Mouse (Mus musculus) kidney, postnatal 0 days (tissue): Measurements from ENCODE around the gene Olfr1279. TPM values are rescaled to one million over a fixed set of nuclear protein-coding genes. Genes with fewer than 3 reads are reported as not detected.

Experiments used
- ATAC-seq: fragments of 200-750 bp; cut with Nextera tagmentation; replicated peaks from 2 replicates; pipeline ENCODE4 v1.8.0; 2017; ENCODE audit warnings: low read depth, moderate number of reproducible peaks, moderate TSS enrichment, moderate library complexity; ENCODE audit not compliant: low FRiP score
- DNase-seq: peaks from one replicate; pipeline ENCODE4 v3.0.0-alpha.2; 2016; ENCODE audit warnings: low spot score
- H3K27ac ChIP-seq: fragments of 300-500 bp; sonication (generic); 2 replicates; pipeline ENCODE4 v1.5.1; 2014; ENCODE audit warnings: mild to moderate bottlenecking
- H3K27me3 ChIP-seq: fragments of 300-500 bp; sonication (generic); 2 replicates; pipeline ENCODE4 v1.6.1; 2014; ENCODE audit warnings: low read length, mixed read lengths; ENCODE audit not compliant: insufficient read depth
- H3K36me3 ChIP-seq: fragments of 300-500 bp; sonication (generic); 2 replicates; pipeline ENCODE4 v1.6.1; 2014; ENCODE audit warnings: low read length, mixed read lengths; ENCODE audit not compliant: insufficient read depth
- H3K4me1 ChIP-seq: fragments of 300-500 bp; sonication (generic); replicated peaks from 2 replicates; pipeline ENCODE4 v1.6.1; 2014; ENCODE audit warnings: antibody characterized with exemption, low read length, mixed read lengths; ENCODE audit not compliant: insufficient read depth
- H3K4me2 ChIP-seq: fragments of 300-500 bp; sonication (generic); 2 replicates; pipeline ENCODE4 v1.6.1; 2014; ENCODE audit warnings: mild to moderate bottlenecking, low read length, moderate library complexity, mixed read lengths
- H3K4me3 ChIP-seq: fragments of 300-500 bp; sonication (generic); replicated peaks from 2 replicates; pipeline ENCODE4 v1.5.1; 2014; ENCODE audit warnings: low read depth, low read length
- H3K9ac ChIP-seq: fragments of 300-500 bp; sonication (generic); 2 replicates; pipeline ENCODE4 v1.6.1; 2014; ENCODE audit warnings: low read depth, low read length
- H3K9me3 ChIP-seq: fragments of 300-500 bp; sonication (generic); replicated peaks from 2 replicates; pipeline ENCODE4 v1.6.1; 2016; ENCODE audit warnings: low read length, inconsistent platforms, mixed read lengths
- CTCF ChIP-seq: IDR thresholded peaks from 2 replicates; pipeline ENCODE4 v1.5.1; 2016; ENCODE audit warnings: antibody characterized with exemption, low read depth, mild to moderate bottlenecking, moderate library complexity
- WGBS: fragments of 180-500 bp; shearing (Covaris S2); extraction: QIAGEN DNeasy Blood & Tissue Kit; methylation state at CpG from one replicate; pipeline ENCODE4 v1.1.7; 2014; 5-methylcytosine and 5-hydroxymethylcytosine counted together
- polyA plus RNA-seq: library from polyadenylated mRNA; unstranded; fragments of >200 nt; fragmentation: Nextera tagmentation; extraction: Ambion mirVana; gene quantifications from 2 replicates; pipeline ENCODE4 v1.2.1, GENCODE M21; 2015

Olfr1279 gene
- polyA plus RNA-seq, 1 experiment from 2014 or later = not detected

DNA sequence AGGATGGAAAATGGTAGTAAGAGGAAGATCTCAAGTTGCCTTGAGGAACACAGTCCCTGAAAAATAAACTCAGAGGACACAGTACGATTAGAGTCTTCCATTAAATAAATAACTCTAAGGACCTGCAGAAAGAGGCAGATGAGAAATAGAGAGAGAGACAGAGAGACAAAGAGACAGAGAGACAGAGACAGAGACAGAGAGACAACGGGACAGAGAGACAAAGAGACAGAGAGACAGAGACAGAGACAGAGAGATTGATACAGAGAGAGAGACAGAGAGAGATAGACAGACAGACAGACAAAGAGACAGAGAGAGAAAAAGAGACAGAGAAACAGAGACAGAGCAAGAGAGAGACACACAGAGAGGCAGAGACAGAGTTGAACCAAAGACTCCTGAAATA is 35.5 kb downstream of the Olfr1279 start, which contains the start of gene Olfr1282:
TSS of gene Olfr1282 (minus strand) at position 101 of the 400 bp plus-strand sequence.
- Histone ChIP-seq H3K27ac (no peak within 1 kb of the TSS), H3K9me3 (no peaks in the 10 kb centered on the region), H3K36me3 (no peaks in the 10 kb centered on the region), H3K9ac (no peak within 1 kb of the TSS), H3K27me3 (no peaks in the 10 kb centered on the region), H3K4me2 (no peak within 1 kb of the TSS), H3K4me1 (no peaks in the 10 kb centered on the region), H3K4me3 (no peak within 1 kb of the TSS)
- ATAC-seq (no peak), DNase-seq (no peak)
- no peak for TF ChIP-seq CTCF
- WGBS = 74% methylated on average over 2 of the region's 2 CpGs

Other genes starting within 250 kb of the Olfr1279 start
- gene Gm13941, start 194.7 kb upstream of the Olfr1279 start, polyA plus RNA-seq = not detected in 2 replicates
- not detected in 2 replicates for gene Gm15130, start 147.7 kb upstream of the Olfr1279 start, polyA plus RNA-seq
- gene 4930430A15Rik, start 71.0 kb upstream of the Olfr1279 start, polyA plus RNA-seq = not detected in 2 replicates
- gene Olfr1275, start 65.3 kb upstream of the Olfr1279 start, polyA plus RNA-seq = not detected in 2 replicates
- not detected in 2 replicates for gene Olfr1276, start 46.1 kb upstream of the Olfr1279 start, polyA plus RNA-seq
- gene Olfr1277, start 26.5 kb upstream of the Olfr1279 start, polyA plus RNA-seq = not detected in 2 replicates
- gene Olfr1278, start 10.5 kb upstream of the Olfr1279 start, polyA plus RNA-seq = not detected in 2 replicates
- not detected in 2 replicates for gene Olfr1280, start 13.4 kb downstream of the Olfr1279 start, polyA plus RNA-seq
- not detected in 2 replicates for gene Olfr1281, start 25.9 kb downstream of the Olfr1279 start, polyA plus RNA-seq
- not detected in 2 replicates for gene Olfr1282, start 35.4 kb downstream of the Olfr1279 start, polyA plus RNA-seq
- not detected in 2 replicates for gene Olfr1283, start 66.2 kb downstream of the Olfr1279 start, polyA plus RNA-seq
- not detected in 2 replicates for gene Olfr1284, start 74.9 kb downstream of the Olfr1279 start, polyA plus RNA-seq
- gene Olfr1286, start 122.5 kb downstream of the Olfr1279 start, polyA plus RNA-seq = not detected in 2 replicates
- gene Olfr1287, start 148.5 kb downstream of the Olfr1279 start, polyA plus RNA-seq = not detected in 2 replicates
- not detected in 2 replicates for gene Olfr1288, start 173.5 kb downstream of the Olfr1279 start, polyA plus RNA-seq
- not detected in 2 replicates for gene Olfr1289, start 180.2 kb downstream of the Olfr1279 start, polyA plus RNA-seq
- not detected in 2 replicates for gene Olfr1290, start 193.2 kb downstream of the Olfr1279 start, polyA plus RNA-seq
- gene Olfr1291-ps1, start 196.5 kb downstream of the Olfr1279 start, polyA plus RNA-seq = not detected in 2 replicates
- not detected in 2 replicates for gene Olfr1293-ps, start 224.6 kb downstream of the Olfr1279 start, polyA plus RNA-seq
- gene Olfr1294, start 239.7 kb downstream of the Olfr1279 start, polyA plus RNA-seq = not detected in 2 replicates